Mouse (Mus musculus) erythroblast, embryonic 14.5 days (primary cell): ENCODE results near the gene Sfswap. TPM values are rescaled to one million over a fixed set of nuclear protein-coding genes. Genes with fewer than 3 reads are reported as not detected.
"Not testable (repeated sequence)": the region's sequence is repeated elsewhere in the genome, so short reads cannot be mapped to it uniquely, and the experiment has no call there.

Experiments
- H3K27me3 ChIP-seq: 2 replicates; pipeline ENCODE4 v1.6.1; 2012; ENCODE audit warnings: inconsistent platforms; ENCODE audit not compliant: control insufficient read depth
- H3K36me3 ChIP-seq: 2 replicates; pipeline ENCODE4 v1.6.1; 2012; ENCODE audit warnings: mild to moderate bottlenecking, inconsistent platforms; ENCODE audit not compliant: control insufficient read depth
- H3K4me1 ChIP-seq: 2 replicates; pipeline ENCODE4 v1.6.1; 2012; ENCODE audit warnings: inconsistent platforms; ENCODE audit not compliant: control insufficient read depth
- H3K4me3 ChIP-seq: replicated peaks from 2 replicates; pipeline ENCODE3; 2012; ENCODE audit warnings: moderate library complexity, mild to moderate bottlenecking, inconsistent platforms
- H3K9me3 ChIP-seq: 2 replicates; pipeline ENCODE4 v1.6.1; 2012; ENCODE audit warnings: low read length, inconsistent platforms, mixed read lengths; ENCODE audit not compliant: control insufficient read depth
- GATA1 ChIP-seq: IDR thresholded peaks from 2 replicates; pipeline ENCODE4 v1.6.1; 2012; ENCODE audit warnings: low read length, inconsistent platforms, mixed read lengths
- TAL1 ChIP-seq: IDR thresholded peaks from 3 replicates; pipeline ENCODE4 v1.6.1; 2012; ENCODE audit warnings: low read length, inconsistent platforms, mixed read lengths
- polyA plus RNA-seq: library from polyadenylated mRNA; stranded (reverse); fragments of >175 nt; gene quantifications from 2 replicates; pipeline ENCODE4 v1.2.3, GENCODE M21; 2012

Gene Sfswap
- polyA plus RNA-seq, 1 experiment: 14.8 TPM

DNA sequence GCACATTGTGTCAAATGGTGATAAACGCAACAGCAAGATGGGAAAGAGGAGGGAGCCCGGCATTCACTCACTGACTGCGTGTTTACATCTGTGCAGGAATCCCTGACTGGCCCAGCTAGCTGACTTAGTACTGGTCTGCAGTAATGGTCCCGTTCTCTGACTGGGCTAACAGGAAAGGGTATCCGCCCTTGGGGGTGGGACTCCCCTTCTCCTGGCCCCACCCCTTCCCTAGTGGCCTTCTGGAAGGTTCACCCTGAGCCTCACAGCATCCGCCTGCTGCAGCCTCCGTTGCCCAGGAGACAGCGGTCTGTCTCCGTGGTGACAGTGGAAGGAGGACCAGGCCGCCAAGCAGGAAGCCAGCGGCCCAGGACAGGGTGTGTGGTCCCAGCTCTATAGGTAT, 89.9 kb downstream of the Sfswap start:
- peaks cover 39% of the 10 kb centered on the region for H3K27me3 ChIP-seq
- TF ChIP-seq GATA1 (no peak), TAL1 (no peak)

DNA sequence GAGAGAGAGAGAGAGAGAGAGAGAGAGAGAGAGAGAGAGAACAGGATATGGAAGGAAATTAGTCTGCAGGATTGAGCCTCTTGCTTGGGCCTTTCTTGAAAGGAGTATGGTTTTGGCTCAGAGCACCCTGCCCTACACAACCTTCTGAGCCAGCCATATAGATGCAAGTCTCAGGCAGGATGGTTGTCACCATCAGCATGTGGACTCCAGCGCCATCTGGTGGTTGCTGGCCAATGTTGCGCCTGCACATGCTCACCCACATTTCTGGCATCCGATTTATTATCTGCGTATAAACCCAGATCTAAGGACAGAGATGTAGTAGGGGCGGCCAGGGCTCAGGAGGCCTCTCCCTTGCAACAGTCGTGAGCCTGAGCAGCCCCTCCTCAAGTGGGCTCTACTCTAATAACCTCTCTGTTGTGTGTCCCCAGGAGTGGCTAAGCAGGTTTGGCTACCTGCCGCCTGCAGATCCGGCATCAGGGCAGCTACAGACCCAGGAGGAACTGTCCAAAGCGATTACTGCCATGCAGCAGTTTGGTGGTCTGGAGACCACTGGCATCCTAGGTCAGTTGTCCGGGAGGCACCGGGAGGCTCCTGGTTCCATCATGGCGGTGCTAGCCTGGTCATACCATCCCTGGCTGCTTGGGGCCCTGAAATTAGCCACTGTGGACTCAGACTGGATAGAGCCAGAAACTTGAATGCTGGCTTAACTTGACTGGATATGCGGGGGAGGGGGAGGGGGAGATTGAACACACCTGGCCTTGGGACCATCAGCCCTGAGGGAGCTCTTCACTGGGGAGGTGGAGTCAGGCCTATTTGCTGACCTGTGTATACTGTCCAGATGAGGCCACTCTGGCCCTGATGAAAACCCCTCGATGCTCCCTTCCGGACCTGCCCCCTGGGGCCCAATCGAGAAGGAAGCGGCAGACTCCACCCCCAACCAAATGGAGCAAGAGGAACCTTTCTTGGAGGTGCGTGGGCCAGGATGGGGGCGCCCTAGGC, 93.4 kb downstream of the Sfswap start:
- Histone ChIP-seq H3K4me1 (peaks cover 14% of the 10 kb centered on the region), H3K36me3 (no peaks in the 10 kb centered on the region), H3K9me3 (peaks cover 4% of the 10 kb centered on the region), H3K27me3 (peaks cover 8% of the 10 kb centered on the region), H3K4me3 (no peak overlapping the region)
- TF ChIP-seq TAL1: no peak
- TF ChIP-seq GATA1: no peak

More for the DNA sequence above, 89.9 kb downstream of the Sfswap start:
- Histone ChIP-seq H3K9me3 (no peaks in the 10 kb centered on the region; the same call in 1 of the 2 replicates), H3K36me3 (no peaks in the 10 kb centered on the region), H3K4me3 (no peak overlapping the region), H3K4me1 (peaks cover 18% of the 10 kb centered on the region)

DNA sequence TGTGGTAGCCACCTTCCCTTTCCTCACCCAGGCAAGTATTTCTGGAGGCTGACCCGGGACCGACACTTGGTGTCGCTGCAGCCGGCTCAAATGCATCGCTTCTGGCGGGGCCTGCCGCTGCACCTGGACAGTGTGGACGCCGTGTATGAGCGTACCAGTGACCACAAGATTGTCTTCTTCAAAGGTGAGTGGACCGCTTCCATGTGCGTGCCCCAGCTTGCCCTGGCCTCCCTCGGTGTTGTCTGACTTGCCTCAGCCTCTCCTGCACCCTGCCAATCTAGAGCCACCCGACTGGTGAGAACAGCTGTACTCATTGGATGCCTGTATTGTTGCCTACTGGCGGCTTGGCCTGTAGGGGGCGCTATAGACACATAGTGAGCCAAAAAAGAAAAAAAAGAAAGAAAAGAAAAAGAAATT, 101.1 kb downstream of the Sfswap start:
- Histone ChIP-seq H3K4me1 (no peaks in the 10 kb centered on the region), H3K4me3 (no peak overlapping the region), H3K9me3 (peaks cover 4% of the 10 kb centered on the region), H3K36me3 (no peaks in the 10 kb centered on the region), H3K27me3 (no peaks in the 10 kb centered on the region)
- TF ChIP-seq TAL1 (no peak), GATA1 (no peak)

DNA sequence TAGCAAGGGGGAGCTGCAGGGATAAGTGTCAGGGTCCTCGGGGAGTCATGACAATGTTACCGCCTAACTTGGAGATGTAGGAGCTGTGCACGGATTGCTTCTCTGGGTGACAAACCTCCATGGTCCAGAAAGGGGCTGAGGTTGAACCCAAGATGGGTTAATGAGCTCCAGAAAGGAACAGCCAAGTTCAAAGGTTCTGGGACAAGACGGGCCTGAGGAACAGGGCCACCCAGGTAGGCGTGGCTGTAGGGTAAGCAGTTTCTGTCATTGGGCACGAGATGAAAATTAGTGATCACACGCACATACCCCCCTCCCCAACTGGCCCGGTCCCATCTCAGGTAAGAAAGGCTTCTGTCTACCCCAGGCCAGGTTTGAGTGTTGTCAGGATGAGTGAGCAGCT, 106.5 kb downstream of the Sfswap start:
- no peaks in the 10 kb centered on the region for H3K27me3 ChIP-seq
- H3K4me1 ChIP-seq: no peaks in the 10 kb centered on the region
- no peak overlapping the region for H3K4me3 ChIP-seq
- no peaks in the 10 kb centered on the region for H3K9me3 ChIP-seq
- H3K36me3 ChIP-seq: no peaks in the 10 kb centered on the region
- TF ChIP-seq GATA1 (no peak), TAL1 (no peak)

DNA sequence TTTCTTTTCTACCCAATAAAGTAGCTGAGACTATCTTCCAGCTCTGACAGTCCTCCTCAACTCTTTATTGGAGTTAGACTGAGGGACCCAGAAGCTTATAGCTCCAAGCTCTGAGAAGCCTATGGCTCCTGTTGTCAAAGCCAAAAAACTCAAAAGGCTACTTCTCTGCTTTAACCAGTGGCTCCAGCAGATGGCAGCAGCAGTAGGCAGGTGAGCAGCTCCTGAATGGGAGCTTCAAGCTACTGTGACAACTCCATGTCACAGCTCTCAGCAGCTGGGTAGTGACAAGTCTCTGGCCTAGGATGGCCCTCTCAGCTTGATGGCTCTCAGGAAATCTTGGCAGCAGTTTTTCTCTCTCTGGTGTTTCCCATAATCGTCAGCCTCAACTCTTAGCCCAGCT, 110.0 kb downstream of the Sfswap start:
- Histone ChIP-seq H3K9me3 (no peaks in the 10 kb centered on the region), H3K4me3 (no peak overlapping the region), H3K36me3 (no peaks in the 10 kb centered on the region), H3K27me3 (no peaks in the 10 kb centered on the region), H3K4me1 (no peaks in the 10 kb centered on the region)
- TF ChIP-seq GATA1: no peak
- no peak for TF ChIP-seq TAL1

DNA sequence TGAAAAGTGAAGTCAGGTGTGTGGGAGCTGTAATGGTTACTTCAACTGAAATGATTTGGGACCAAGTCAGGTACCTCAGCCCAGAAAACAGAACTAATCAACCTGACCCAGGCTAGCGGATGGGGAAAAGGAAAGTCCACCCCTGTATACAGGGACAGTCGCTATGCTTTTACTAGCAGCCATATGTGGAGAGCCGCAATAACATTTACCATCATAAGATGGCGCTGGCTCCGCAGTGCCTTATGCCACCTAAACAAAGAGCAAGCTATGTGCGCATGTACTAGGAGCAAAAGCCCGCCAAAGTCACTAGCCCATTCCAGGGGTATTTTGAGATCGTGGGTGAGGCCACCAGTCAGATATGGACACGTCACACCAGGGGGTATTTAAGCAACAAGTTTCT, 119.6 kb downstream of the Sfswap start:
- H3K27me3 ChIP-seq, H3K4me3 ChIP-seq, H3K9me3 ChIP-seq, H3K4me1 ChIP-seq, H3K36me3 ChIP-seq: not testable (repeated sequence)

Other genes with a start within 250 kb of the Sfswap start
- 0.01 and 0.07 TPM in 2 replicates for gene Mmp17, start 82.9 kb downstream of the Sfswap start, polyA plus RNA-seq
- 0.01 TPM in 1 of 2 replicates, not detected in the other for gene Zfp11, start 168.9 kb downstream of the Sfswap start, polyA plus RNA-seq
- gene Sept14, start 207.3 kb downstream of the Sfswap start, polyA plus RNA-seq: not detected in 2 replicates
- 1.5 and 1.6 TPM in 2 replicates for gene Mrps17, start 214.3 kb downstream of the Sfswap start, polyA plus RNA-seq
- gene Nipsnap2, start 223.8 kb downstream of the Sfswap start, polyA plus RNA-seq: 1.9 and 2.4 TPM in 2 replicates